Mouse (Mus musculus) liver, embryonic 12.5 days (tissue): Measurements from ENCODE around the gene Sobp. TPM values are rescaled to one million over a fixed set of nuclear protein-coding genes. Genes with fewer than 3 reads are reported as not detected.

Experiments
- ATAC-seq: fragments of 200-750 bp; cut with Nextera tagmentation; 2 replicates; pipeline ENCODE4 v1.8.0; 2017; ENCODE audit warnings: moderate number of reproducible peaks, mild to moderate bottlenecking, moderate library complexity
- H3K27ac ChIP-seq: fragments of 300-500 bp; sonication (generic); 2 replicates; pipeline ENCODE4 v1.5.1; 2016; ENCODE audit warnings: mild to moderate bottlenecking
- H3K27me3 ChIP-seq: fragments of 300-500 bp; sonication (generic); replicated peaks from 2 replicates; pipeline ENCODE4 v1.6.1; 2016; ENCODE audit warnings: mild to moderate bottlenecking, moderate library complexity
- H3K36me3 ChIP-seq: fragments of 300-500 bp; sonication (generic); 2 replicates; pipeline ENCODE4 v1.6.1; 2016; ENCODE audit warnings: mild to moderate bottlenecking, moderate library complexity
- H3K4me1 ChIP-seq: fragments of 300-500 bp; sonication (generic); 2 replicates; pipeline ENCODE4 v1.6.1; 2016
- H3K4me2 ChIP-seq: fragments of 300-500 bp; sonication (generic); 2 replicates; pipeline ENCODE4 v1.6.1; 2016; ENCODE audit warnings: mild to moderate bottlenecking, moderate library complexity
- H3K4me3 ChIP-seq: fragments of 300-500 bp; sonication (generic); 2 replicates; pipeline ENCODE4 v1.5.1; 2016; ENCODE audit warnings: mild to moderate bottlenecking, moderate library complexity
- H3K9ac ChIP-seq: fragments of 300-500 bp; sonication (generic); 2 replicates; pipeline ENCODE4 v1.6.1; 2016; ENCODE audit warnings: mild to moderate bottlenecking, moderate library complexity
- H3K9me3 ChIP-seq: fragments of 300-500 bp; sonication (generic); replicated peaks from 2 replicates; pipeline ENCODE4 v1.6.1; 2016; ENCODE audit warnings: mild to moderate bottlenecking, moderate library complexity
- WGBS: fragments of 180-500 bp; shearing (Covaris S2); methylation state at CpG from one replicate; pipeline ENCODE4 v1.1.7; 2016; ENCODE audit not compliant: insufficient replicate concordance; 5-methylcytosine and 5-hydroxymethylcytosine counted together
- polyA plus RNA-seq: library from polyadenylated mRNA; unstranded; fragments of >200 nt; fragmentation: Nextera tagmentation; extraction: Ambion mirVana; gene quantifications from 2 replicates; pipeline ENCODE4 v1.2.1, GENCODE M21; 2016

Gene Sobp
- polyA plus RNA-seq, 1 experiment from 2014 or later, result 0.04 TPM

- Histone ChIP-seq H3K4me1 (peaks cover 9% of the 10 kb centered on the region; the same call in 1 of the 2 replicates), H3K4me2 (no peak overlapping the region), H3K9me3 (no peaks in the 10 kb centered on the region), H3K27me3 (peaks cover 82% of the 10 kb centered on the region), H3K36me3 (no peaks in the 10 kb centered on the region), H3K4me3 (no peak overlapping the region), H3K9ac (no peak overlapping the region), H3K27ac (no peak overlapping the region)
- WGBS, result 41% methylated on average over 5 of the region's 5 CpGs
- ATAC-seq, result no peak
Measured at GRCm38 (mm10) chr10:42953601-42954000, 220.7 kb downstream of the Sobp start.

Other genes with a start within 250 kb of the Sobp start
- not detected in 2 replicates for gene 9030612E09Rik, start 174 bp upstream of the Sobp start, polyA plus RNA-seq
- gene Pdss2, start 47.0 kb upstream of the Sobp start, polyA plus RNA-seq, result 10.1 and 10.2 TPM in 2 replicates